Mouse (Mus musculus): ENCODE measurements around the gene Pxt1.
A peak's percentile ranks its signal among the peaks of the same experiment; 100 is the strongest.
"Not testable (repeated sequence)": the region's sequence is repeated elsewhere in the genome, so short reads cannot be mapped to it uniquely, and the experiment has no call there.

The Pxt1 gene

GRCm38 (mm10) chr17:28943740-28944139, at the start of gene Pxt1:
TSS of gene Pxt1 (minus strand) at chr17:28943840.
- DNase-seq (ENCODE audit: inconsistent ontology term) = no peak

GRCm38 (mm10) chr17:28993004-28993403, 49.4 kb upstream of the Pxt1 start:
- not testable (repeated sequence) for DNase-seq (ENCODE audit: inconsistent ontology term)

- peak; percentile 69 for DNase-seq (ENCODE audit: inconsistent ontology term)
Measured at GRCm38 (mm10) chr17:28992105-28992504, 48.5 kb upstream of the Pxt1 start.

GRCm38 (mm10) chr17:28991286-28991685, 47.6 kb upstream of the Pxt1 start:
- no peak for DNase-seq (ENCODE audit: inconsistent ontology term)

GRCm38 (mm10) chr17:28990060-28990459, 46.4 kb upstream of the Pxt1 start:
- DNase-seq (ENCODE audit: inconsistent ontology term) = no peak

GRCm38 (mm10) chr17:28988996-28989395, 45.4 kb upstream of the Pxt1 start:
- DNase-seq (ENCODE audit: inconsistent ontology term) = no peak

- DNase-seq (ENCODE audit: inconsistent ontology term) = no peak
Measured at GRCm38 (mm10) chr17:28988291-28988690, 44.7 kb upstream of the Pxt1 start.

GRCm38 (mm10) chr17:28987713-28988112, 44.1 kb upstream of the Pxt1 start:
- no peak for DNase-seq (ENCODE audit: inconsistent ontology term)

GRCm38 (mm10) chr17:28986833-28987232, 43.2 kb upstream of the Pxt1 start:
- no peak for DNase-seq (ENCODE audit: inconsistent ontology term)

- no peak for DNase-seq (ENCODE audit: inconsistent ontology term)
Measured at GRCm38 (mm10) chr17:28984724-28985420, 41.2 kb upstream of the Pxt1 start.

- DNase-seq (ENCODE audit: inconsistent ontology term) = no peak
Measured at GRCm38 (mm10) chr17:28982591-28982990, 39.0 kb upstream of the Pxt1 start.

- no peak for DNase-seq (ENCODE audit: inconsistent ontology term)
Measured at GRCm38 (mm10) chr17:28981081-28981480, 37.4 kb upstream of the Pxt1 start.

GRCm38 (mm10) chr17:28979091-28979490, 35.5 kb upstream of the Pxt1 start:
- DNase-seq (ENCODE audit: inconsistent ontology term) = no peak

- DNase-seq (ENCODE audit: inconsistent ontology term) = no peak
Measured at GRCm38 (mm10) chr17:28970122-28970521, 26.5 kb upstream of the Pxt1 start.

- DNase-seq (ENCODE audit: inconsistent ontology term) = no peak
Measured at GRCm38 (mm10) chr17:28967021-28967610, 23.5 kb upstream of the Pxt1 start.

GRCm38 (mm10) chr17:28961596-28961995, 18.0 kb upstream of the Pxt1 start:
- no peak for DNase-seq (ENCODE audit: inconsistent ontology term)

- no peak for DNase-seq (ENCODE audit: inconsistent ontology term)
Measured at GRCm38 (mm10) chr17:28960597-28960996, 17.0 kb upstream of the Pxt1 start.

- DNase-seq (ENCODE audit: inconsistent ontology term) = no peak
Measured at GRCm38 (mm10) chr17:28954416-28954815, 10.8 kb upstream of the Pxt1 start.

GRCm38 (mm10) chr17:28953251-28953650, 9.6 kb upstream of the Pxt1 start:
- DNase-seq (ENCODE audit: inconsistent ontology term) = peak; percentile 32

GRCm38 (mm10) chr17:28951831-28952799, 8.5 kb upstream of the Pxt1 start, which contains the start of gene Kctd20:
TSS of gene Kctd20 (plus strand) at chr17:28951950.
- peak; percentile 98 for DNase-seq (ENCODE audit: inconsistent ontology term)

GRCm38 (mm10) chr17:28950751-28951150, 7.1 kb upstream of the Pxt1 start:
- no peak for DNase-seq (ENCODE audit: inconsistent ontology term)

GRCm38 (mm10) chr17:28948661-28949060, 5.0 kb upstream of the Pxt1 start:
- DNase-seq (ENCODE audit: inconsistent ontology term) = peak; percentile 12

Measured in Muller cell, postnatal 12 days (primary cell).